Mouse (Mus musculus): Measurements from ENCODE around the gene Rfk. TPM values are rescaled to one million over a fixed set of nuclear protein-coding genes. Genes with fewer than 3 reads are reported as not detected.

The Rfk gene
- total and polyA plus RNA-seq, 2 experiments from 2014 or later, result 51.8 to 83.1 TPM

DNA sequence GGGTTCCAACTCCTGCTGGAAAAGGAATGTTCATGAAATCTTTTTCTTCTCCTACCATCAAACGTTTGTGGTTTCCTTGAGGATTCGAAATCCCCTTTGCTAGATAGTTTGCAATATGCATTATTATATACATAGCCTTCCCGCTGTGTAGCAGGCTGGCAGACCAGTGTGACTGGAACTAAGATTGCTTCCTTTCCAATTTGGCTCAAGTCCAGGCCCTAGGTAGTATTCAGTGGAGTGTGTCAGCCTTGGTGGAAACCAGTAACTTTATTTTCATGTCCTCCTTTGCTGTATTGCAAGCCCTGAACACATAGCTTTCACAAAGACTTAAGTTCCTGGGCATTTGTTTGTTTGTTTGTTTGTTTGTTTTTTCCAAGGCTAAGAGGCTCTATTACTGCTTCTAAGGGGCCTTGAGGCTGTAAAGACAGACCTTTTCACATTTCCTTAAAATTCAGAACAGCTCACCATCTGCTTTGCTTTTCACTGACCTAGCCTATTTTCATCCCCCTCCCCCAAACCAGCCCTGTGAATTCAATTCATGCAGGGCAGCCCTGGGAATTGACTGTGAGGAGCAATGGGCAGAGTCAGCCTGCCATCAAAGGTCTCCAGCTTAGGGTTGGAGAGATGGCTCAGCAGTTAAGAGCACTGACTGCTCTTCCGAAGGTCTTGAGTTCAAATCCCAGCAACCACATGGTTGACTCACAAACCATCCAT, 45.8 kb downstream of the Rfk start:
- WGBS, result 67% methylated on average over 4 of the region's 4 CpGs
- Histone ChIP-seq H3K27ac (ENCODE audit: low read depth, low read length) (no peak overlapping the region), H3K9ac (no peak overlapping the region), H3K36me3 (ENCODE audit: insufficient read depth) (no peaks in the 10 kb centered on the region), H3K4me1 (ENCODE audit: insufficient read depth) (no peaks in the 10 kb centered on the region), H3K4me2 (ENCODE audit: low read depth) (no peak overlapping the region), H3K9me3 (ENCODE audit: low read length) (no peaks in the 10 kb centered on the region), H3K27me3 (ENCODE audit: insufficient read depth, low read length) (no peaks in the 10 kb centered on the region), H3K4me3 (ENCODE audit: low read depth, low read length) (no peak overlapping the region)
- ATAC-seq (no peak), DNase-seq (no peak)
- no peak for TF ChIP-seq CTCF (IDR thresholded peaks at IDR 0.05; ENCODE audit: low read depth)

DNA sequence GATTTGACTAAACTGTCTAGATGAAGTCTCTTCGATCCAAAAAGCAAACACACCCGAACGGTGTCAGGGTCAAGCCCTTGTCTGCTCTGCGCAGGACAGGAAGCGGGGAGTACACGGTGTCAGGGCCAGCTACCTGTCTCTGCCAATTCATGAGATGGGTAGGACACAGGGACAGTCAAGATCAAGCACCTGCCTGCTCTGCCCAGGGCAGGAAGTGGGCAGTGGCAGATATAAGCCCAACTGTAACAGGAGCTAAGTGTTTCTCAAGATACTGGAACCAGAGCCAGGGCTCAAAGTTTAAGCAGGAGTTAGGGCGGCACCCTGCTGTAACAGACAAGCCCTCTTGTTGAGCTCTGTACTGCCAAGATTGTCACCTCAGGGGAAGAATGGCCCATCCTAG, 49.7 kb downstream of the Rfk start:
- H3K4me2 ChIP-seq (ENCODE audit: low read depth), result no peak overlapping the region
- 94% methylated on average over 7 of the region's 7 CpGs for WGBS
- H3K9ac ChIP-seq, result no peak overlapping the region
- no peaks in the 10 kb centered on the region for H3K4me1 ChIP-seq (ENCODE audit: insufficient read depth)
- TF ChIP-seq CTCF (IDR thresholded peaks at IDR 0.05; ENCODE audit: low read depth), result no peak
- ATAC-seq, result no peak
- H3K27me3 ChIP-seq (ENCODE audit: insufficient read depth, low read length), result no peaks in the 10 kb centered on the region
- no peak overlapping the region for H3K27ac ChIP-seq (ENCODE audit: low read depth, low read length)
- no peaks in the 10 kb centered on the region for H3K36me3 ChIP-seq (ENCODE audit: insufficient read depth)
- no peak overlapping the region for H3K4me3 ChIP-seq (ENCODE audit: low read depth, low read length)
- DNase-seq, result no peak
- no peaks in the 10 kb centered on the region for H3K9me3 ChIP-seq (ENCODE audit: low read length)

Other genes with a start within 250 kb of the Rfk start
- 2.6 and 2.7 TPM in 2 replicates for gene Gcnt1, start 21.2 kb upstream of the Rfk start, total RNA-seq (2014; rRNA removed)
- 0.83 and 0.84 TPM in 2 replicates for gene Gcnt1, start 21.2 kb upstream of the Rfk start, polyA plus RNA-seq (2015; fragmentation: Nextera tagmentation; extraction: Ambion mirVana)